Mouse (Mus musculus): Measurements from ENCODE around the gene Fmn2. TPM values are rescaled to one million over a fixed set of nuclear protein-coding genes. Genes with fewer than 3 reads are reported as not detected.

Gene Fmn2
- polyA plus RNA-seq, 2 experiments from 2014 or later, result not detected

- ATAC-seq, result no peak
These were observed 335.2 kb downstream of the Fmn2 start for GRCm38 (mm10) chr1:174836861-174837260.

- no peak for ATAC-seq
These were observed 343.2 kb downstream of the Fmn2 start for GRCm38 (mm10) chr1:174844786-174845185.

- ATAC-seq, result no peak
These were observed 354.6 kb downstream of the Fmn2 start for GRCm38 (mm10) chr1:174856188-174856587.

- no peak for ATAC-seq
These were observed 358.9 kb downstream of the Fmn2 start for GRCm38 (mm10) chr1:174860407-174861118.

Other genes with a start within 250 kb of the Fmn2 start
- not detected for gene Olfr419, start 249.8 kb upstream of the Fmn2 start, polyA plus RNA-seq (2017; shearing (Covaris generic))
- not detected for gene Mptx1, start 171.3 kb upstream of the Fmn2 start, polyA plus RNA-seq (2017; shearing (Covaris generic))
- gene Olfr417, start 136.7 kb upstream of the Fmn2 start, polyA plus RNA-seq (2017; shearing (Covaris generic)), result not detected
- gene Olfr248, start 110.8 kb upstream of the Fmn2 start, polyA plus RNA-seq (2017; shearing (Covaris generic)), result not detected
- not detected for gene Olfr414, start 77.8 kb upstream of the Fmn2 start, polyA plus RNA-seq (2017; shearing (Covaris generic))
- gene Olfr220, start 59.7 kb upstream of the Fmn2 start, polyA plus RNA-seq (2017; shearing (Covaris generic)), result under 1 TPM in 1 of 2 experiments, not detected in 1; 0.11 TPM